Mouse (Mus musculus): ENCODE measurements around the gene Gm21739.
"Not testable (repeated sequence)": the region's sequence is repeated elsewhere in the genome, so short reads cannot be mapped to it uniquely, and the experiment has no call there.

Gene Gm21739

GRCm38 (mm10) chrY:44264344-44264743 lies at the start of gene Gm21739:
TSS of gene Gm21739 (minus strand) at chrY:44264444.
- TF ChIP-seq GATA4 (IDR thresholded peaks at IDR 0.05; ENCODE audit: insufficient replicate concordance, low read length) = not testable (repeated sequence)
